14 mouse cellular contexts compared by ENCODE assay signal in the genomic region with DNA sequence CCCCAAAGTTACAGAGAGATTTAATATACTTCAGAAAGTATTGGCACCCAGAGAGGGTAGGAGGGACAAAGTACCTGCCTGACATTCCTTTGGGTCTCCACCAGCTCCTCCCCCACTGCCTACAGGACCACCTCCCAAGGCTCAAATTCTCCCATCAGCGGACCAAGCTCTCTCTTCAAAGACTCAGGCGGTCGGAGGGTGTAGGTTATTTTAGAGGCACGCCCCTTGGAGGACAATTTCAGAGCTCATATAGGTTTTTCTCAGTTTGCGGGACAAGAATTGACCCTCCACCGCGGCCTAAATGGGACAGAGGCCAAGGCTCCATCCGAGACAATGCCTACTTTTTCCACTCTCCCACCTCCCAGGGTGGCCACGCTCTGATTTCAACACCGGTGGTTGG. TPM values are rescaled to one million over a fixed set of nuclear protein-coding genes. Genes with fewer than 3 reads are reported as not detected.
DNase-seq lines count a peak whose midpoint lies in the region; ATAC-seq lines count a peak whose summit lies in the region.
"Had no signal": no experiment of that assay in that cellular context is flagged by ENCODE, and none has a peak within 500 bp of the region (broad histone marks: within the 10 kb centered on the region; RNA-seq: fewer than 3 reads in every experiment).

No protein-coding gene starts in this region.

- H3K4me3 ChIP-seq in hindbrain, embryonic 10.5 days = peak overlapping the region; percentile 63
- H3K4me3 ChIP-seq in midbrain, embryonic 14.5 days (replicated peaks; ENCODE audit: low read depth, low read length) = peak overlapping the region; percentile 66
- H3K4me3 ChIP-seq in intestine, embryonic 15.5 days (replicated peaks) = no peak overlapping the region
- H3K4me3 ChIP-seq: limb, embryonic 13.5 days had no signal

- H3K4me1 ChIP-seq in hindbrain, embryonic 10.5 days (replicated peaks) = peaks cover 82% of the 10 kb centered on the region
- H3K4me1 ChIP-seq in midbrain, embryonic 14.5 days (ENCODE audit: control insufficient read depth, insufficient read depth, low read length) = peaks cover 35% of the 10 kb centered on the region
- 0 out of 2 replicates have a peak, but pooled peaks cover 4% of the 10 kb centered on the region for H3K4me1 ChIP-seq in intestine, embryonic 15.5 days (replicated peaks)

- no peak overlapping the region; the same call in 1 of the 2 replicates for H3K9ac ChIP-seq in midbrain, embryonic 14.5 days (replicated peaks; ENCODE audit: low read length)
- no peak overlapping the region for H3K9ac ChIP-seq in intestine, embryonic 15.5 days
- H3K9ac ChIP-seq: limb, embryonic 13.5 days had no signal

- DNase-seq in cerebellum, adult 11 months = peak; percentile 50
- DNase-seq in cerebellum, postnatal 4 days (ENCODE audit: low spot score in 2 of 2) = no peak
- peak; percentile 39 for DNase-seq in R1 (ENCODE audit: low read depth, low spot score)
- no peak for DNase-seq in hindbrain, embryonic 10.5 days (ENCODE audit: low spot score)
- DNase-seq in midbrain, embryonic 14.5 days = no peak
- no peak for DNase-seq in right cerebral cortex, adult 18-20 months
- no peak for DNase-seq in layer of hippocampus, adult 11-12 months (ENCODE audit: low spot score)
- DNase-seq: gastrocnemius, postnatal 10 days; kidney, adult 18-20 months; lung, adult 18-20 months had no signal

- no peak overlapping the region for H3K27ac ChIP-seq in hindbrain, embryonic 10.5 days
- no peak overlapping the region for H3K27ac ChIP-seq in midbrain, embryonic 14.5 days (replicated peaks; ENCODE audit: low read depth, low read length)
- H3K27ac ChIP-seq in intestine, embryonic 15.5 days = no peak overlapping the region
- H3K27ac ChIP-seq: limb, embryonic 13.5 days had no signal

- 1% methylated on average over 10 of the region's 10 CpGs for WGBS in hindbrain, embryonic 10.5 days
- 1% methylated on average over 10 of the region's 10 CpGs for WGBS in midbrain, embryonic 14.5 days
- 2% methylated on average over 10 of the region's 10 CpGs for WGBS in intestine, embryonic 15.5 days

- no peaks in the 10 kb centered on the region for H3K36me3 ChIP-seq in hindbrain, embryonic 10.5 days
- no peaks in the 10 kb centered on the region for H3K36me3 ChIP-seq in midbrain, embryonic 14.5 days (ENCODE audit: control insufficient read depth, insufficient read depth, low read length)
- H3K36me3 ChIP-seq in intestine, embryonic 15.5 days = no peaks in the 10 kb centered on the region
- H3K36me3 ChIP-seq: G1E; limb, embryonic 13.5 days had no signal

- H3K4me2 ChIP-seq in midbrain, embryonic 14.5 days (ENCODE audit: low read length) = peak overlapping the region; percentile 87
- H3K4me2 ChIP-seq in intestine, embryonic 15.5 days (replicated peaks) = no peak overlapping the region
- H3K4me2 ChIP-seq: limb, embryonic 13.5 days had no signal

- no peak for ATAC-seq in midbrain, embryonic 14.5 days (ENCODE audit: low FRiP score, low TSS enrichment)
- no peak for ATAC-seq in intestine, embryonic 15.5 days
- ATAC-seq: activated CD4-positive, CD25-positive, alpha-beta regulatory T cell, adult 4 months had no signal

- H3K27me3 ChIP-seq in hindbrain, embryonic 10.5 days (ENCODE audit: insufficient read depth, poor library complexity, severe bottlenecking) = peaks cover 100% of the 10 kb centered on the region
- H3K27me3 ChIP-seq in midbrain, embryonic 14.5 days (ENCODE audit: control insufficient read depth, insufficient read depth, low read length) = peaks cover 32% of the 10 kb centered on the region
- peaks cover 75% of the 10 kb centered on the region for H3K27me3 ChIP-seq in intestine, embryonic 15.5 days (replicated peaks)

- no peaks in the 10 kb centered on the region for H3K9me3 ChIP-seq in hindbrain, embryonic 10.5 days
- no peaks in the 10 kb centered on the region for H3K9me3 ChIP-seq in midbrain, embryonic 14.5 days (ENCODE audit: control insufficient read depth, low read length)
- H3K9me3 ChIP-seq in intestine, embryonic 15.5 days = no peaks in the 10 kb centered on the region
- H3K9me3 ChIP-seq: limb, embryonic 13.5 days had no signal

RNA-seq across cellular contexts. Expression of a gene that starts 1.7 kb away (rescaled TPM):
- 6.7 and 13.8 TPM in 2 replicates for polyA plus RNA-seq in hindbrain, embryonic 10.5 days (2016; fragmentation: Nextera tagmentation; extraction: Ambion mirVana)
- 64.9 and 77.6 TPM in 2 replicates for polyA plus RNA-seq in midbrain, embryonic 14.5 days (2014; fragmentation: Nextera tagmentation; extraction: Ambion mirVana)
- 1.3 and 1.5 TPM in 2 replicates for polyA plus RNA-seq in intestine, embryonic 15.5 days (2015; fragmentation: Nextera tagmentation; extraction: Ambion mirVana)
- polyA plus RNA-seq: activated CD4-positive, CD25-positive, alpha-beta regulatory T cell, adult 4 months; G1E had no signal

Comparison
In these comparisons a context has a peak if more than half of its experiments do, and no peak if none do; other contexts are left out.
1. DNase-seq: peak in cerebellum, adult 11 months (single experiment) and R1 (single experiment); none in cerebellum, postnatal 4 days (0 of 2), hindbrain, embryonic 10.5 days (single experiment), midbrain, embryonic 14.5 days (single experiment), right cerebral cortex, adult 18-20 months (single experiment) and layer of hippocampus, adult 11-12 months (single experiment).